Mouse (Mus musculus): ENCODE measurements around the gene Cers3. TPM values are rescaled to one million over a fixed set of nuclear protein-coding genes. Genes with fewer than 3 reads are reported as not detected.

Gene Cers3
- polyA plus RNA-seq, 1 experiment from 2014 or later: 0.65 TPM

DNA sequence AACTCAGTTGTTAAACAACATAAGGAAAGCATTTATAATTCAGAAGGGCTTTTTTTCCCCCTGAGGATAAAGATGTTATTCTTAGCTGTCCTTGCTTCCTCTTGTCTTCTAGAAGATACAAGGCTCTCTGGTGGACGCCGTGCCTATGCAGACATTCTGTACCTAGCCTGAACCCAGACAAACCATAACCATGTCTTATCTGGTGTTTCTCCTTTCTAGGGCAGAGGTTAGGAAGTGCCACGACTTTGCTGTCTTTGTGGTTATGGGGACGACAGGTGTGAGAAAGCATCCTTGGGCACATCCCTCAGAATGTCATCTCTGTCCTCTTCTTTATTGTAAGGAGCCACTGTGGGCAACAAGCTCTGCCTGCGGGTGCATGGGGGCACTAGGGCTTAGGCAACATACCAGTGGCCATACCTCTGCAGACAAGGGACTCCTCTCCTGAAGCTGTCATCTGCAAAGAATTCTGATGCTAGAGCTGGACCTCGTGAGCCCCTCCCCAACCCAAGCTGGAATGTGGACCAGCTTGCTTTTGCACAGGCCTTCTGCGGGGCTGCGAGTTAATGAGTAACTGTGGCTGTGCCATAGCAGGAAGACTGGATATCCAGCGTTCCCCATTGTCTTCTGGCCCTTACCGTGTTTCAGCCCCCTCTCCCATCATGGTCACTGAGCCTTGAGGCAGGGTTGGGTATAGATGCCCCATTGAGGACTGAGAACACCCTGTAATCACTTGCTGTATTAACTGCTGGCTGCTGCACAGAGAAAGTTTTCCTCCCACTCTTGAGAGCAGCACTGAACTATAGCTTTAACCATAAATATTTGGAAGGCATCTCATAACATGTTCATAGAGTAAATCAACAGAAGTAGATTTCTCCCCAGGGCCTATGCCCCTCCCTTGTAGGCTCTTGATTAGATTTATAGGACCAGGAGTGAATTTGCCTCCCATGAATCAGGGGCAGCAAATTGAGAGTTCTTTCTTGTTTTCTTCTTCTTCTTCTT is 36.9 kb downstream of the Cers3 start:
- WGBS: 61% methylated on average over 10 of the region's 10 CpGs

DNA sequence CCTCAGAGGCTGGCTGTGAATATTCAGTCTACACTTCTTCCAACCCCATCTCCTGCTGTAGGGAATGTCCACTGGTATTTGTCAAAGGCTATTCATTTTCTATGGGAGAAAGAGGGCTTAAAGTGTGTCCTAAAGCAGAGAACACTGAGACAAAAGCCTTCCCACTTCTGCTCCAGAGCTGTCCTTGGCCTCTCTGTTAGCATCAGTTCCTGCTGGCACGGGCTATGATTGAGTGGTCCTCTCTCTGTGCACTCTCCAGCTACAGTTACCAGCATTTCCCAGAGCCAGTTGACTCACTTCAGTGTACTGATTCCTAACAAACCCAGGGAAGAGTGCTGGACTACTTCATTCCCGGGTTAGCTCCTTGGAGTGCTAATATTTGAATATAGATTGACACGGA is 43.2 kb downstream of the Cers3 start:
- Histone ChIP-seq H3K9me3 (replicated peaks) (no peaks in the 10 kb centered on the region), H3K4me1 (replicated peaks) (peaks cover 12% of the 10 kb centered on the region), H3K9ac (no peak overlapping the region), H3K4me2 (no peak overlapping the region), H3K27me3 (replicated peaks) (no peaks in the 10 kb centered on the region), H3K27ac (ENCODE audit: poor library complexity, severe bottlenecking) (0 out of 2 replicates have a peak overlapping the region, but pooled peaks have one; percentile 19), H3K36me3 (no peaks in the 10 kb centered on the region), H3K4me3 (no peak overlapping the region)
- WGBS: 60% methylated on average over 3 of the region's 3 CpGs
- no peak for ATAC-seq (ENCODE audit: insufficient number of reproducible peaks, low FRiP score)

More for the DNA sequence above, 36.9 kb downstream of the Cers3 start:
- Histone ChIP-seq H3K4me2 (no peak overlapping the region), H3K9me3 (replicated peaks) (no peaks in the 10 kb centered on the region), H3K36me3 (no peaks in the 10 kb centered on the region), H3K4me3 (no peak overlapping the region), H3K27me3 (replicated peaks) (no peaks in the 10 kb centered on the region), H3K9ac (no peak overlapping the region), H3K4me1 (replicated peaks) (peaks cover 7% of the 10 kb centered on the region; the same call in 1 of the 2 replicates), H3K27ac (ENCODE audit: poor library complexity, severe bottlenecking) (no peak overlapping the region)
- ATAC-seq (ENCODE audit: insufficient number of reproducible peaks, low FRiP score): no peak

DNA sequence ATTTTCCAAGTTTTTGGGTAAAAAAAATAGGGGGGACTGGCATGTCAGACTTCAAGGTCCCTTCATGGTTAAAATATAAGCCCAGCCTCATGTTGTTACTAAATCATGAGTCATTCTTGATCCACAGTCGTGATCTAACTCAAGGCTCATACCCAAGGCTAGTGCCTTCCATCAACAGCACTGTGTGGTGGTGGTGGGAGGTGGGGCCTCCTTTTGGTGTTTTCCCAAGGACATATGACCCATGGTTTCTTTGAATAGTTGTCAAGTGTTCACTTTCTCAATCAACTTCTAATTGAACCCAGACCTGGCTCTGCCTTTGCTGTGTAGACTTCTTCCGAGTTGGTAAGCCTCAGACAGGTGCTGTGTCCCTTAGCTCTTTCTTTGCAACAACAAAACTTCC is 44.5 kb downstream of the Cers3 start:
- no peak overlapping the region for H3K4me3 ChIP-seq
- ATAC-seq (ENCODE audit: insufficient number of reproducible peaks, low FRiP score): no peak
- no peaks in the 10 kb centered on the region for H3K27me3 ChIP-seq (replicated peaks)
- no peak overlapping the region for H3K4me2 ChIP-seq
- H3K9me3 ChIP-seq (replicated peaks): no peaks in the 10 kb centered on the region
- no peak overlapping the region for H3K27ac ChIP-seq (ENCODE audit: poor library complexity, severe bottlenecking)
- WGBS: 65% methylated on average over 2 of the region's 2 CpGs
- H3K36me3 ChIP-seq: no peaks in the 10 kb centered on the region
- H3K9ac ChIP-seq: no peak overlapping the region
- H3K4me1 ChIP-seq (replicated peaks): peaks cover 12% of the 10 kb centered on the region

DNA sequence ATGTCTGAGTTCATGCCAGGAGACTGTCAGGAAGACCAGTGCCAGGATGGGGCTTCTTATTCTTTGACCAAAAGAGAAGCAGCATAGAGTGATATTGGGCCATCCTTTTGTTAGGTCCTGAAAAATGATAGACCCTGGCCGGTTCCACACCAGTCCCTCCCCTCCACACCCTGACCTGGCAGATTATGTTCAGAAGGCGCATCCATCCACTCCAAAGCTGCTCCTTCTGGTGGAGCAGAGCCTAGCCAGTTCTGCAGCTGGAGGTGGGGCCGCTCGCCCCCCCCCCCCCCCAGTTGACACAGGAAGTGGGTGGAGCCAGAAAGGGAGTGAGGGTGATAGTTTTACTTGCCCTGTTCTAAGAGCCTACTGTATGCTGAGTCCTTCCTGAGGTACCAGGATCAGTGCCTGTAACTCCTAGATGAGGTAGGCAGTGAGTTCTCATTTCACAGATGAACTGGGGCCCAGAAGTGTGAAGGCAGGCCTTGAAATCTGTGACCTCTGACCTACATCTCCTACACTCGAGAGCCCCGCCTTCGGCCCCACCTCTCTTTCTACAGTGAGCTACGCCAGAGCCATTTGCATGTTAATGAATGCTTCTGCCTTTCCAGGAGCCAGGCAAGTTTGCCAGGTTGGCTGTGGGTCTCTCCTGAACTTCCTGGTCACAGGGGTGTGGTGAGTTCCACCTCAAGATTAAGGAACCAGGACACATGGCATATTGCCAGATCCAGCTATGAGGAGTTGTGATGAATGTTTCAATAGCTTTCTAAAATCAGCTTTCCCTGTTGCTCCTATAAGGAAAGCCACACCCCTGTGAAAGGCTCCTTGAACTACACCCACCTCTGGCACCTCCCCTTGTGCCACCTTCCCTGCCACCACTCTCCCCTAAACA is 46.8 kb downstream of the Cers3 start:
- no peak overlapping the region for H3K4me3 ChIP-seq
- H3K4me1 ChIP-seq (replicated peaks): peaks cover 12% of the 10 kb centered on the region
- WGBS: 28% methylated on average over 8 of the region's 8 CpGs
- H3K9ac ChIP-seq: no peak overlapping the region
- no peak overlapping the region for H3K4me2 ChIP-seq
- no peaks in the 10 kb centered on the region for H3K27me3 ChIP-seq (replicated peaks)
- no peaks in the 10 kb centered on the region for H3K36me3 ChIP-seq
- H3K27ac ChIP-seq (ENCODE audit: poor library complexity, severe bottlenecking): no peak overlapping the region
- H3K9me3 ChIP-seq (replicated peaks): no peaks in the 10 kb centered on the region
- ATAC-seq (ENCODE audit: insufficient number of reproducible peaks, low FRiP score): peak; percentile 42; the same call in 1 of the 2 replicates

DNA sequence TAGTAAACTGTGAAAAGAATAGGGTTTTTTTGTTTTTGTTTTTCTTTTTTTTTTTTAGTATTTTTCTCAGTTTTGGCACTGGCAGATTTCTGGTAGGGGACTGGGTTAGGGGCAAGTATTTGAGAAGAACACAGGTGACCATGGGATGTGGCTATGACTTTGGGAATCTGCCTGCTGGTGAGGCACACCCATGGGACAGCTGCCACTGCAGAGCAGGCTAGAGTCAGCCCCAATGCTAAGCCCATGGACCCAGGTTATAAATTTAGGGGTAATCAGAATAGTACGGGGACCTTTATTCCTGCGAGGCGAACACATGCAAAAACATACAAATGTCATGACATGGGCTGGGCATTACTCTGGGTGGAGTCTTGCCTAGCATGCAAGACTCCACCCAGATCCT is 47.7 kb downstream of the Cers3 start:
- Histone ChIP-seq H3K27me3 (replicated peaks) (no peaks in the 10 kb centered on the region), H3K27ac (ENCODE audit: poor library complexity, severe bottlenecking) (no peak overlapping the region), H3K4me3 (no peak overlapping the region), H3K36me3 (no peaks in the 10 kb centered on the region), H3K9me3 (replicated peaks) (no peaks in the 10 kb centered on the region), H3K9ac (no peak overlapping the region), H3K4me2 (no peak overlapping the region), H3K4me1 (replicated peaks) (peaks cover 12% of the 10 kb centered on the region)
- 88% methylated on average over 3 of the region's 3 CpGs for WGBS
- ATAC-seq (ENCODE audit: insufficient number of reproducible peaks, low FRiP score): no peak

DNA sequence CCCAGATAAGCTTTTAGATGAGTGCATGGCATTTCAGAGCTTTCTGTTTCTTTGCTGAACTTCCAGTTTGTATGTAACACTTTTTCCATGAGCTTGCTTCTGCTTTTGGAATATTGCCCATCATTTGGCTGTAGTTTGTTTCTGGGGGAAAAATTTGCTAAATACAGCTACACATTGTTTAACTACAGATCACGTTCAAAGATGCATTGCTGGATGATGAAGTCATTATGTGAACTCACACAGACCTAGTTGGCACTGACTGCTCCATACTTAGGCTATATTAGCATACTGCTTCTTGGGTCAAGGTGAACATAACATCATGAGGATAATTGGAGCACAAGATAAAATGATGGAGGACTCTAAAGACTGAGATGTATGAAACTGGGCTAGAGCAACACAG is 53.6 kb downstream of the Cers3 start:
- no peak overlapping the region for H3K4me2 ChIP-seq
- H3K4me1 ChIP-seq (replicated peaks): peaks cover 7% of the 10 kb centered on the region; the same call in 1 of the 2 replicates
- no peaks in the 10 kb centered on the region for H3K27me3 ChIP-seq (replicated peaks)
- 12% methylated on average over 1 of the region's 1 CpGs for WGBS
- H3K4me3 ChIP-seq: no peak overlapping the region
- H3K36me3 ChIP-seq: no peaks in the 10 kb centered on the region
- H3K9ac ChIP-seq: no peak overlapping the region
- no peaks in the 10 kb centered on the region for H3K9me3 ChIP-seq (replicated peaks)
- ATAC-seq (ENCODE audit: insufficient number of reproducible peaks, low FRiP score): no peak
- no peak overlapping the region; the same call in 1 of the 2 replicates for H3K27ac ChIP-seq (ENCODE audit: poor library complexity, severe bottlenecking)

DNA sequence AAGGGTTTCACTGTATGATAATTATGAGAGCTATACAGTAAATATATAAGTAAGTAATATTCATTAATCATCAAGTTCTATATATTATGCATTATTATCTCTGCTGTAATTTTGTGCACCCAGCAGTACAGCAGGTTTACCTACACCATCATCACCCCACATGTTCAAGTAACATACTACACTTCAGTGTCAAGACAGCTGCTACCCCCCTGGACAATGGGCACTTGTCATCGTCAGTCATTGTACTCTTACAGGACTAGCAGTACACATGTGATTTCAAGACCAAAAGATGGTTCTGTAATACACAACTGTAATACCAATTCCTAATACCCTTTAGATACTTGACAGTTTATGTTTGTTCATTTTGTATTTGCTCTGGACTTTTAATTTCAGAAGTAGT is 54.0 kb downstream of the Cers3 start:
- no peak overlapping the region for H3K9ac ChIP-seq
- H3K36me3 ChIP-seq: no peaks in the 10 kb centered on the region
- H3K9me3 ChIP-seq (replicated peaks): no peaks in the 10 kb centered on the region
- WGBS: 83% methylated on average over 1 of the region's 1 CpGs
- H3K4me3 ChIP-seq: no peak overlapping the region
- H3K27me3 ChIP-seq (replicated peaks): no peaks in the 10 kb centered on the region
- H3K4me2 ChIP-seq: no peak overlapping the region
- peaks cover 7% of the 10 kb centered on the region; the same call in 1 of the 2 replicates for H3K4me1 ChIP-seq (replicated peaks)
- H3K27ac ChIP-seq (ENCODE audit: poor library complexity, severe bottlenecking): no peak overlapping the region
- no peak for ATAC-seq (ENCODE audit: insufficient number of reproducible peaks, low FRiP score)

DNA sequence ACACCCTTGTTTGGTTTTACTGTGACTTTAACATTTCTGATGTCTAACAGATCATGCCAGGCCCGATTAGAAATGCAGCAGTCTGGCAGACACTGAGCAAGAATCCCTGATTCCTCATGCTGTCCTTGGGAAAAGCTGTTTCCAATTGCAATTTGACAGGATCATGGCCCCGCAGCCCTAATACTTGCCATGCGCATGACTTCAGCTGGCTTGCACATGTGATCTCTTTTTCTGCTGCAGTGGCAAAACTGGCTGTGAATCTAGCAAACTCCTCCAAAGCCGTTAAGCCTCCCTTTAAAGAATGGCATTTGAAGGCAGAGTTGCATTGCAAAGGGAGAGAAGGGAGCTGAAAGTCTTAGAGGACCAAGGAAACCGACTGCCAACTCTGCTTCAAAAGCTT is 55.5 kb downstream of the Cers3 start:
- no peak overlapping the region for H3K4me3 ChIP-seq
- no peaks in the 10 kb centered on the region for H3K36me3 ChIP-seq
- H3K4me2 ChIP-seq: no peak overlapping the region
- ATAC-seq (ENCODE audit: insufficient number of reproducible peaks, low FRiP score): no peak
- H3K4me1 ChIP-seq (replicated peaks): peaks cover 7% of the 10 kb centered on the region; the same call in 1 of the 2 replicates
- no peak overlapping the region for H3K9ac ChIP-seq
- WGBS: 58% methylated on average over 5 of the region's 5 CpGs
- H3K27me3 ChIP-seq (replicated peaks): no peaks in the 10 kb centered on the region
- no peak overlapping the region for H3K27ac ChIP-seq (ENCODE audit: poor library complexity, severe bottlenecking)
- H3K9me3 ChIP-seq (replicated peaks): no peaks in the 10 kb centered on the region

DNA sequence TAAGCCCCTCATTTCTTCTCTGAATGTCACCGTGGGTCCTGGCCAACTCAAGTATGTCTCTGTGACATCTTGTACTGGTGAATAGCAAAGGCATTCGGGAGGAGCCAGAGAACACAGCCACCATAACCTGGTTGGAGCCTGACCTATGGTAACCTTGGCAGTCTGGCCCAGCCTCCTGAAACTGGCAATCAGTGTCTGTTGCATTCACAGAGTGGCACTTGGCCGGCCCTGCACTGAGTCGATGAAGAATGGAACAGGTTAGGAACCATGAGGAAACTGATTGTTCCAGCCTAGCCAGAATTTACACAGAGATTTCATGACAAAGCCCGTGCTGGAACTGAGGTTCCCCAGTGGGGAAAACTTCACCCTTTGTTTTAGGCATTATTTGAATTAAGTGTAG is 57.5 kb downstream of the Cers3 start:
- Histone ChIP-seq H3K9me3 (replicated peaks) (no peaks in the 10 kb centered on the region), H3K27ac (ENCODE audit: poor library complexity, severe bottlenecking) (no peak overlapping the region), H3K4me1 (replicated peaks) (peaks cover 7% of the 10 kb centered on the region; the same call in 1 of the 2 replicates), H3K36me3 (no peaks in the 10 kb centered on the region), H3K9ac (no peak overlapping the region), H3K27me3 (replicated peaks) (no peaks in the 10 kb centered on the region), H3K4me2 (no peak overlapping the region), H3K4me3 (no peak overlapping the region)
- WGBS: 73% methylated on average over 5 of the region's 5 CpGs
- ATAC-seq (ENCODE audit: insufficient number of reproducible peaks, low FRiP score): no peak

DNA sequence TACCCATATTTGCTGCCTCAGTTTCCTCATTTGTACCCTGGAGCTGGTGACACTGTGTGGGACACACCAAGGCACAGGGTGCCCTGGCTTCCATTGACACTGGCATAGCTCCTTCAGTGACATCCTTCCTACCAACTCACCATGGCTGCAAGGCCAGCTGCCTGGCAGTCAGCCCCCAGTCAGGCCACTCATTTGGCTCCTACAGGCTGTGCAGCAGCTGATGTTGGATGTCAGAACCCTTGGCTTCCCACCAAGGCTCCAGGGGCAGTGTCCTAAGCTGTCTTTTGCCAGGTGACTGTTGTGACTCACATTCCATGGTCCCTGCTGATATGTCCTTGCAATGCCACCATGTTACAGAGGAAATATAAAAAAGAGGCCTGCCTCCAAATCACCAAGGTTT is 58.5 kb downstream of the Cers3 start:
- H3K27me3 ChIP-seq (replicated peaks): no peaks in the 10 kb centered on the region
- ATAC-seq (ENCODE audit: insufficient number of reproducible peaks, low FRiP score): no peak

DNA sequence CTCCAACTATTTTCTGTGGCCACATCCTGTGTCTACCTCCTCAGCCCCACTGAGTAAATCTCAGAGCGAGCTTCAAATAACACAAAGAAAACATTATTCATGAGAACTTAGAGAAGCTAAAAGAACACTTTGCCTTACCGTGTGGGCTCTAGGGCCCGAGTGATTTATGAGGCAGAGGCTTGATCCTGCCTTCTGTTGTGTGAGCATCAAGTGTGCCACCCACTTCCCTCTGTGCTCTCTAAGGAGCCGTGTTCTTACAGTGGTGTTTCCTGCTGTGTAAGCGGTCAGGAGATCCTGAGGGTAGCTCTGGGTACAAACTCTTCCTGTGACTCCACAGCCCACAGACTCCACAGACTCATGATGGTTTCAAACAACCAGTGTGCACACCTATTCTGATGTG is 60.5 kb downstream of the Cers3 start:
- ATAC-seq (ENCODE audit: insufficient number of reproducible peaks, low FRiP score): no peak
- 46% methylated on average over 5 of the region's 5 CpGs for WGBS
- H3K36me3 ChIP-seq: no peaks in the 10 kb centered on the region

More for the DNA sequence above, 58.5 kb downstream of the Cers3 start:
- H3K27ac ChIP-seq (ENCODE audit: poor library complexity, severe bottlenecking): no peak overlapping the region
- no peaks in the 10 kb centered on the region for H3K9me3 ChIP-seq (replicated peaks)
- H3K36me3 ChIP-seq: no peaks in the 10 kb centered on the region
- no peak overlapping the region for H3K9ac ChIP-seq
- peaks cover 3% of the 10 kb centered on the region; the same call in 1 of the 2 replicates for H3K4me1 ChIP-seq (replicated peaks)
- H3K4me3 ChIP-seq: no peak overlapping the region
- no peak overlapping the region for H3K4me2 ChIP-seq

More for the DNA sequence above, 60.5 kb downstream of the Cers3 start:
- H3K9ac ChIP-seq: no peak overlapping the region
- H3K4me2 ChIP-seq: no peak overlapping the region
- H3K9me3 ChIP-seq (replicated peaks): no peaks in the 10 kb centered on the region
- H3K27ac ChIP-seq (ENCODE audit: poor library complexity, severe bottlenecking): no peak overlapping the region
- H3K4me1 ChIP-seq (replicated peaks): no peaks in the 10 kb centered on the region; the same call in 1 of the 2 replicates
- H3K27me3 ChIP-seq (replicated peaks): no peaks in the 10 kb centered on the region
- no peak overlapping the region for H3K4me3 ChIP-seq

All from heart, embryonic 12.5 days (tissue).